Mouse (Mus musculus) spleen, adult 2 months (tissue): ENCODE data around the gene Sh3bp5.

Source experiments
- CTCF ChIP-seq: fragments of 200-500 bp; IDR thresholded peaks from 2 replicates; pipeline ENCODE4 v1.5.1; 2011; ENCODE audit warnings: mild to moderate bottlenecking, inconsistent platforms; ENCODE audit not compliant: insufficient read depth, insufficient read length, insufficient replicate concordance; ENCODE audit errors: extremely low read depth
- POLR2A ChIP-seq: fragments of 200-500 bp; IDR thresholded peaks from 2 replicates; pipeline ENCODE4 v1.6.1; 2011; ENCODE audit warnings: low read depth, low read length, inconsistent platforms

DNA sequence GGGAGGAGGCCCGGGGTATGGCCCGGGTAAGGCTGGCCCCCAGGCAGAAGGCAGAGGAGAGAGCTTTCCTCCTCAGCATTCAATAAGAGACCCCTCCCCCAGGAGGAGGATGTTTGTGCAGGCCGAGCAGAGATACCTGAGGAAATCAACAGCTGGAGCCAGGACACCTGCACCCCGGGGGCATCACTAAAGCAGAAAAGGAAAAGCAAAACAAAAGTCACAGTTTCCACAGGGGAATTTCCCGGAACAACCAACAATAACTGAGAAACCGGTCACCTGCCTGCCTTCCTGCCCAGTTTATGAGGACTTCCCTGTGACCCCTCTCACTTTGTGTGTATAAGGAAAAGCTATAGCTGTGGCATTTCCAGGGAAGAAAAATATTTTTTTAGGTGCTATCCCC, 7.7 kb upstream of the Sh3bp5 start:
- TF ChIP-seq POLR2A: no peak
- TF ChIP-seq CTCF: no peak
